Mouse (Mus musculus) forebrain, embryonic 13.5 days (tissue): ENCODE data around the gene Mrps18b. TPM values are rescaled to one million over a fixed set of nuclear protein-coding genes. Genes with fewer than 3 reads are reported as not detected.

Experiments used
- microRNA counts: library from miRNA; unstranded; fragments of <30 nt; microRNA quantifications from one replicate; lab custom pipeline; 2016
- microRNA-seq: library from miRNA; unstranded; fragments of <30 nt; microRNA quantifications from one replicate; pipeline ENCODE4, GENCODE M21; 2016
- polyA plus RNA-seq: library from polyadenylated mRNA; unstranded; fragments of >200 nt; fragmentation: Nextera tagmentation; extraction: Ambion mirVana; gene quantifications from 2 replicates; pipeline ENCODE4 v1.2.1, GENCODE M21; 2015

The Mrps18b gene
- polyA plus RNA-seq, 1 experiment from 2014 or later: 57.1 TPM

MicroRNA genes within 50 kb of the gene (microRNA counts, 519-probe panel; counts per million panel counts)
- microRNA mmu-miR-1894-3p (lab: Ali Mortazavi, UCI): 177 counts per million, percentile 53 among the panel's probes with 10 or more counts
- microRNA mmu-miR-1894-5p (lab: Ali Mortazavi, UCI): 177 counts per million, percentile 53 among the panel's probes with 10 or more counts
- 177 counts per million, percentile 53 among the panel's probes with 10 or more counts for microRNA mmu-miR-877 (lab: Ali Mortazavi, UCI)

Small RNA genes within 50 kb of the gene (microRNA-seq; reads per million reads assigned to microRNA genes)
- not detected for gene Gm28033
- 0.80 reads per million for gene Mir1894
- gene Mir877: 141 reads per million, percentile 55 among the genes with 10 or more reads in this experiment

Other genes starting within 250 kb of the Mrps18b start
- gene Vars2, start 248.8 kb downstream of the Mrps18b start, polyA plus RNA-seq: 12.7 and 17.0 TPM in 2 replicates
- 36.3 and 42.6 TPM in 2 replicates for gene Gtf2h4, start 242.7 kb downstream of the Mrps18b start, polyA plus RNA-seq
- gene Ddr1, start 211.8 kb downstream of the Mrps18b start, polyA plus RNA-seq: 153 and 169 TPM in 2 replicates
- 4.5 and 5.2 TPM in 2 replicates for gene Ier3, start 94.7 kb downstream of the Mrps18b start, polyA plus RNA-seq
- gene Flot1, start 93.2 kb downstream of the Mrps18b start, polyA plus RNA-seq: 57.0 and 57.7 TPM in 2 replicates
- 1,790 and 1,841 TPM in 2 replicates for gene Tubb5, start 78.1 kb downstream of the Mrps18b start, polyA plus RNA-seq
- 15.1 and 18.4 TPM in 2 replicates for gene Mdc1, start 74.9 kb downstream of the Mrps18b start, polyA plus RNA-seq
- gene Nrm, start 55.1 kb downstream of the Mrps18b start, polyA plus RNA-seq: 41.3 and 47.9 TPM in 2 replicates
- gene Ppp1r18, start 50.8 kb downstream of the Mrps18b start, polyA plus RNA-seq: 20.9 and 22.7 TPM in 2 replicates
- 38.6 and 39.9 TPM in 2 replicates for gene Dhx16, start 36.6 kb downstream of the Mrps18b start, polyA plus RNA-seq
- gene 2310061I04Rik, start 19.0 kb downstream of the Mrps18b start, polyA plus RNA-seq: 31.6 and 36.6 TPM in 2 replicates
- 331 and 355 TPM in 2 replicates for gene Atat1, start 6.3 kb downstream of the Mrps18b start, polyA plus RNA-seq
- 51.8 and 52.2 TPM in 2 replicates for gene Ppp1r10, start within 50 bp of the Mrps18b start, polyA plus RNA-seq
- 108 and 120 TPM in 2 replicates for gene Abcf1, start 53.4 kb upstream of the Mrps18b start, polyA plus RNA-seq
- gene Gnl1, start 63.5 kb upstream of the Mrps18b start, polyA plus RNA-seq: 50.1 and 54.4 TPM in 2 replicates
- gene Prr3, start 63.8 kb upstream of the Mrps18b start, polyA plus RNA-seq: 62.7 and 70.0 TPM in 2 replicates
- gene H2-T24, start 104.2 kb upstream of the Mrps18b start, polyA plus RNA-seq: 6.3 and 6.5 TPM in 2 replicates
- 5.6 and 5.7 TPM in 2 replicates for gene H2-T23, start 116.5 kb upstream of the Mrps18b start, polyA plus RNA-seq
- 4.0 TPM in 2 replicates for gene H2-T22, start 126.4 kb upstream of the Mrps18b start, polyA plus RNA-seq
- gene Gm6034, start 126.6 kb upstream of the Mrps18b start, polyA plus RNA-seq: not detected in 2 replicates
- not detected in 2 replicates for gene Gm11127, start 142.0 kb upstream of the Mrps18b start, polyA plus RNA-seq
- not detected in 2 replicates for gene Gm19684, start 205.3 kb upstream of the Mrps18b start, polyA plus RNA-seq
- not detected in 2 replicates for gene Gm7030, start 213.0 kb upstream of the Mrps18b start, polyA plus RNA-seq